In genomic region chr11:67568815-67569214, GRCm38 (mm10) we compare ENCODE assay signal across 29 mouse cellular contexts.
DNase-seq lines count a peak whose midpoint lies in the region; ATAC-seq and TF ChIP-seq lines count a peak whose summit lies in the region.
"Had no signal": no experiment of that assay in that cellular context is flagged by ENCODE, and none has a peak within 500 bp of the region (broad histone marks: within the 10 kb centered on the region; RNA-seq: fewer than 3 reads in every experiment).

No protein-coding gene starts in this region.

- no peak for TF ChIP-seq CTCF in stomach, postnatal 0 days (IDR thresholded peaks at IDR 0.05; ENCODE audit: low read depth)
- TF ChIP-seq CTCF in embryonic fibroblast, embryonic 13.5 days (IDR thresholded peaks at IDR 0.05; ENCODE audit: borderline replicate concordance, insufficient read depth, low read length), result no peak

- no peak overlapping the region for H3K9ac ChIP-seq in heart, embryonic 11.5 days (ENCODE audit: low read depth, low read length)
- no peak overlapping the region for H3K9ac ChIP-seq in stomach, embryonic 16.5 days (ENCODE audit: low read length)
- no peak overlapping the region for H3K9ac ChIP-seq in stomach, postnatal 0 days (ENCODE audit: low read length)
- H3K9ac ChIP-seq: forebrain, embryonic 15.5 days; hindbrain, embryonic 12.5 days; liver, embryonic 15.5 days; lung, embryonic 14.5 days; midbrain, embryonic 15.5 days; neural tube, embryonic 15.5 days had no signal

- TF ChIP-seq POLR2A in embryonic fibroblast, embryonic 13.5 days (IDR thresholded peaks at IDR 0.05; ENCODE audit: low read depth, low read length), result no peak

- H3K9me3 ChIP-seq in heart, embryonic 10.5 days, result no peaks in the 10 kb centered on the region
- H3K9me3 ChIP-seq in heart, embryonic 11.5 days (replicated peaks; ENCODE audit: control insufficient read depth, low read length), result no peaks in the 10 kb centered on the region
- H3K9me3 ChIP-seq in stomach, embryonic 16.5 days (replicated peaks; ENCODE audit: control insufficient read depth, low read length), result no peaks in the 10 kb centered on the region
- H3K9me3 ChIP-seq in stomach, postnatal 0 days (ENCODE audit: control insufficient read depth, low read length), result no peaks in the 10 kb centered on the region
- H3K9me3 ChIP-seq: forebrain, embryonic 10.5 days; forebrain, embryonic 15.5 days; hindbrain, embryonic 12.5 days; liver, embryonic 15.5 days; midbrain, embryonic 10.5 days; midbrain, embryonic 15.5 days; neural tube, embryonic 15.5 days had no signal

- no peak for DNase-seq in heart, embryonic 10.5 days (ENCODE audit: low spot score)
- DNase-seq in stomach, postnatal 0 days (ENCODE audit: low spot score), result no peak
- no peak for DNase-seq in T-cell, adult 2 months (ENCODE audit: low spot score)
- DNase-seq in B cell, adult 2 months, result no peak
- DNase-seq: adrenal gland, postnatal 25 days; cerebellum, adult 11-12 months; cerebellum, adult 9-11 months; embryo, embryonic 11 days; heart, adult 18-20 months; heart, postnatal 14 days; kidney, adult 9 months; kidney, postnatal 10 days; lung, embryonic 14.5 days; retina, postnatal 1 day; right cerebral cortex, postnatal 14 days; thymus, postnatal 14 days had no signal

- ATAC-seq in heart, embryonic 11.5 days (replicated peaks; ENCODE audit: insufficient number of reproducible peaks, low FRiP score, low TSS enrichment), result no peak
- ATAC-seq in stomach, embryonic 16.5 days (ENCODE audit: insufficient read depth, low FRiP score), result peak; percentile 14; the same call in 1 of the 2 replicates
- no peak for ATAC-seq in stomach, postnatal 0 days (ENCODE audit: low FRiP score, low TSS enrichment)
- ATAC-seq: forebrain, embryonic 15.5 days; intestine, embryonic 16.5 days; midbrain, embryonic 15.5 days had no signal

- no peaks in the 10 kb centered on the region for H3K27me3 ChIP-seq in heart, embryonic 10.5 days (ENCODE audit: insufficient read depth, poor library complexity, severe bottlenecking)
- H3K27me3 ChIP-seq in heart, embryonic 11.5 days (ENCODE audit: control insufficient read depth, insufficient read depth, low read length), result no peaks in the 10 kb centered on the region
- H3K27me3 ChIP-seq in stomach, embryonic 16.5 days (ENCODE audit: control insufficient read depth, insufficient read depth, low read length), result no peaks in the 10 kb centered on the region
- H3K27me3 ChIP-seq in stomach, postnatal 0 days (ENCODE audit: control insufficient read depth, insufficient read depth, low read length), result no peaks in the 10 kb centered on the region
- H3K27me3 ChIP-seq: CH12.LX; forebrain, embryonic 15.5 days; hindbrain, embryonic 12.5 days; liver, embryonic 15.5 days; midbrain, embryonic 15.5 days; neural tube, embryonic 15.5 days had no signal

- no peaks in the 10 kb centered on the region for H3K36me3 ChIP-seq in heart, embryonic 10.5 days
- no peaks in the 10 kb centered on the region for H3K36me3 ChIP-seq in heart, embryonic 11.5 days (ENCODE audit: control insufficient read depth, insufficient read depth, low read length)
- no peaks in the 10 kb centered on the region for H3K36me3 ChIP-seq in stomach, embryonic 16.5 days (ENCODE audit: control insufficient read depth, insufficient read depth, low read length)
- H3K36me3 ChIP-seq in stomach, postnatal 0 days (ENCODE audit: control insufficient read depth, insufficient read depth, low read length), result no peaks in the 10 kb centered on the region
- H3K36me3 ChIP-seq: forebrain, embryonic 10.5 days; forebrain, embryonic 15.5 days; hindbrain, embryonic 12.5 days; liver, embryonic 15.5 days; midbrain, embryonic 10.5 days; midbrain, embryonic 15.5 days; neural tube, embryonic 15.5 days had no signal

- WGBS in heart, embryonic 10.5 days, result 81% methylated on average over 5 of the region's 5 CpGs
- 69% methylated on average over 5 of the region's 5 CpGs for WGBS in heart, embryonic 11.5 days (ENCODE audit: insufficient replicate concordance)
- WGBS in stomach, embryonic 16.5 days, result 43% methylated on average over 5 of the region's 5 CpGs
- 44% methylated on average over 5 of the region's 5 CpGs for WGBS in stomach, postnatal 0 days

- no peak overlapping the region for H3K4me2 ChIP-seq in heart, embryonic 11.5 days
- H3K4me2 ChIP-seq in stomach, embryonic 16.5 days (ENCODE audit: low read depth, low read length), result no peak overlapping the region
- H3K4me2 ChIP-seq in stomach, postnatal 0 days (replicated peaks; ENCODE audit: low read depth), result no peak overlapping the region
- H3K4me2 ChIP-seq: forebrain, embryonic 15.5 days; hindbrain, embryonic 12.5 days; liver, embryonic 15.5 days; lung, embryonic 14.5 days; midbrain, embryonic 15.5 days; neural tube, embryonic 15.5 days had no signal

- H3K4me3 ChIP-seq in heart, embryonic 10.5 days, result no peak overlapping the region
- H3K4me3 ChIP-seq in heart, embryonic 11.5 days (ENCODE audit: low read depth, low read length), result no peak overlapping the region
- H3K4me3 ChIP-seq in stomach, embryonic 16.5 days (replicated peaks; ENCODE audit: low read length), result no peak overlapping the region
- H3K4me3 ChIP-seq in stomach, postnatal 0 days (ENCODE audit: low read depth, low read length), result no peak overlapping the region
- no peak overlapping the region for H3K4me3 ChIP-seq in embryonic fibroblast, embryonic 13.5 days (ENCODE audit: insufficient read depth, low read length)
- H3K4me3 ChIP-seq: forebrain, embryonic 10.5 days; forebrain, embryonic 15.5 days; hindbrain, embryonic 12.5 days; left cerebral cortex, adult 2 months; liver, embryonic 15.5 days; midbrain, embryonic 10.5 days; midbrain, embryonic 15.5 days; neural tube, embryonic 15.5 days had no signal

- H3K4me1 ChIP-seq in heart, embryonic 10.5 days, result peaks cover 25% of the 10 kb centered on the region
- H3K4me1 ChIP-seq in heart, embryonic 11.5 days (ENCODE audit: control insufficient read depth, insufficient read depth, low read length), result peaks cover 15% of the 10 kb centered on the region
- peaks cover 12% of the 10 kb centered on the region; the same call in 1 of the 2 replicates for H3K4me1 ChIP-seq in stomach, embryonic 16.5 days (ENCODE audit: control insufficient read depth, insufficient read depth, low read length)
- H3K4me1 ChIP-seq in stomach, postnatal 0 days (replicated peaks; ENCODE audit: control insufficient read depth, insufficient read depth), result no peaks in the 10 kb centered on the region; the same call in 1 of the 2 replicates
- H3K4me1 ChIP-seq in embryonic fibroblast, embryonic 13.5 days (ENCODE audit: control insufficient read depth, insufficient read depth, low read length), result peaks cover 4% of the 10 kb centered on the region; the same call in 1 of the 2 replicates

- TF ChIP-seq EP300 in stomach, postnatal 0 days (optimal IDR thresholded peaks at IDR 0.05), result no peak

- H3K27ac ChIP-seq in heart, embryonic 10.5 days, result 0 out of 2 replicates have a peak overlapping the region, but pooled peaks have one; percentile 36
- no peak overlapping the region for H3K27ac ChIP-seq in heart, embryonic 11.5 days (ENCODE audit: low read depth, low read length)
- H3K27ac ChIP-seq in stomach, embryonic 16.5 days (ENCODE audit: low read length), result peak overlapping the region; percentile 5; the same call in 1 of the 2 replicates
- no peak overlapping the region for H3K27ac ChIP-seq in stomach, postnatal 0 days (replicated peaks)
- peak overlapping the region; percentile 54 for H3K27ac ChIP-seq in embryonic fibroblast, embryonic 13.5 days (ENCODE audit: insufficient read depth, low read length)
- H3K27ac ChIP-seq: forebrain, embryonic 10.5 days; forebrain, embryonic 15.5 days; hindbrain, embryonic 12.5 days; left cerebral cortex, adult 2 months; liver, embryonic 15.5 days; midbrain, embryonic 10.5 days; midbrain, embryonic 15.5 days; neural tube, embryonic 15.5 days had no signal

Comparison
In these comparisons a context has a peak if more than half of its experiments do, and no peak if none do; other contexts are left out.
1. H3K27ac ChIP-seq: peak in heart, embryonic 10.5 days (single experiment), stomach, embryonic 16.5 days (single experiment) and embryonic fibroblast, embryonic 13.5 days (single experiment); none in heart, embryonic 11.5 days (single experiment) and stomach, postnatal 0 days (single experiment).